Mouse (Mus musculus) urinary bladder, postnatal 25 days (tissue): ENCODE measurements around the gene Tmem255a.
A peak's percentile ranks its signal among the peaks of the same experiment; 100 is the strongest.

Experiments
- DNase-seq: peaks from one replicate; pipeline ENCODE4 v3.0.0; 2022; ENCODE audit warnings: low spot score

Tmem255a gene

DNA sequence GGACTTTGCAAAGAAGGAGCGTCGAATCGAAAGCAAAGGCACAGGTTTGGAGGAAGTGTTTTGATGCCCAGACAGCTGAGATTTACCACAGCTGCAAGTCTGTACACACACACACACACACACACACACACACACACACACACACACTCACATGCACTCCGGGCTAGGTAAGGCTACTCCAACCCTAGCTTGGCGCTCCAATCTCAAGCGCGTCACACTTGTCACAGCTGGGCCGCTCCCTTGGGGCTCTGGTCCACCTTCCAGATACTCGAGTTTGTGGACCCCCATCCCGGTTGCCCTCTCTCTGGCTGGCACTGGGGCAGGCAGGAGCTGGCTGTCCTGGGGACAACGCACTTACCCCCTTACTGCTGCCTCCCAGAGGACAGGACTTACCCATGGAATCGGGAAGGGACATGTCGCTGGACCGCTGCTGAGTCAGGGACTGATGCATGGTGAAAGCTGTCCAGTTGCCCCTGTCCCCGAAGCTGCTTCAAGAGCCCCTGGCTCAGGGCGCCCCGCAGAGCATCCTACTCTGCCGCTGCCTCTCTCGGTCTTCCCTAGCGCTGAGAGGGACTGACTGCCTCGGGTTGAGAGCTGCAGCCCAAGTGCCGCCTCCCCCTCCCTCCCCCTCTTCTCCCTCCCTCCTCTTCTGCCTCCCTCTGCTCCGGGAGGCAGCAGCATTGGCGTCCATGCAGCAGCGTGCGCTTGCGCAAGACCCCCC lies at the start of gene Tmem255a:
Gene Tmem255a (minus strand): TSS at position 589 of the 721 bp plus-strand sequence.
- no peak for DNase-seq

DNA sequence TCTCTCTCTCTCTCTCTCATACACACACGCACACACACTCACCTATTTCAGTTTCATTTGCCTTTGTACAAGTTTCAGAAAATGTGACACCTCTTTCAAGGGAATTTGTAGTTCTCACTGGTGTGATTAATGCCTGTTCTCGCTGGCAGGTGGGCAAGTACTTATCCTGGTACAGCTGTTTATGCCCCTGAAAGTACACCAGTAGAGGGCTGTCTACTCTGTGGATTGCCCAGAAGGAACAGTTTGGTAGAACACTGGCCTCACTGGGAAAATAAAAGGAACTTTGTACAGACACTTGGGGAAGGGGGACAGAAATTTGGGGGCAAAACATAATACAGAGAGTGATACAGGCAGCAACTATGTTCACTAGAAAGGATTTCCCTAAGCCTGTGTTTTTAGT lies 7.4 kb upstream of the Tmem255a start:
- no peak for DNase-seq

DNA sequence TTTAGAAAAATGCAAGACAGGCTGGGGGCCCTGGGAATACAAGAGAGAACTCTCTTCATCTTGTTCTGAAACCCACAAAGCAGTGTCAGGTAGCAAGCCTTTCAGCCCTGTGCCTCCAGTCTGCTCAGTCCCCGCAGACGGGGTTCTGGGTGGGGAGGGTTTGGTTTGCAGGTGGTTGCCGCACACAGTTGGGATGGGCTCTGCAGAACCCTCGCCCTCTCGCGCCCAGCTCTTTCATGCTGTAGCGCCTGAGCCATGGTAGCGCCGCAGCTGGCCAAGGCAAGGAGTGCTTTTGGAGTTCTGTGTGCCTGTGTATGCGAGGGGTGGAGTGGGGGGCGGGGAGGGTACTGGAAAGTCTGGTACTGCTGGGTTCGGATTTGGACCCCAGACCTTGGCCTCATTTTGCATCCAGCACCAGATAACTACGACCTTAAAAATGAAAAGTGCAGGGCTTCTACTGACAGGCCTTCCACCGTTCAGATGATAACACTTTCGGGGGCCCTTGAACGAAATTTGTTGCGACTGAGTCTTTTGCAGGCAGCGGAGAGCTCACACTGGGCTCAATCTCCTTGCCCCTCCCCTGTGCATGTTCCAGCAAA lies 1.8 kb downstream of the Tmem255a start:
- DNase-seq: no peak

DNA sequence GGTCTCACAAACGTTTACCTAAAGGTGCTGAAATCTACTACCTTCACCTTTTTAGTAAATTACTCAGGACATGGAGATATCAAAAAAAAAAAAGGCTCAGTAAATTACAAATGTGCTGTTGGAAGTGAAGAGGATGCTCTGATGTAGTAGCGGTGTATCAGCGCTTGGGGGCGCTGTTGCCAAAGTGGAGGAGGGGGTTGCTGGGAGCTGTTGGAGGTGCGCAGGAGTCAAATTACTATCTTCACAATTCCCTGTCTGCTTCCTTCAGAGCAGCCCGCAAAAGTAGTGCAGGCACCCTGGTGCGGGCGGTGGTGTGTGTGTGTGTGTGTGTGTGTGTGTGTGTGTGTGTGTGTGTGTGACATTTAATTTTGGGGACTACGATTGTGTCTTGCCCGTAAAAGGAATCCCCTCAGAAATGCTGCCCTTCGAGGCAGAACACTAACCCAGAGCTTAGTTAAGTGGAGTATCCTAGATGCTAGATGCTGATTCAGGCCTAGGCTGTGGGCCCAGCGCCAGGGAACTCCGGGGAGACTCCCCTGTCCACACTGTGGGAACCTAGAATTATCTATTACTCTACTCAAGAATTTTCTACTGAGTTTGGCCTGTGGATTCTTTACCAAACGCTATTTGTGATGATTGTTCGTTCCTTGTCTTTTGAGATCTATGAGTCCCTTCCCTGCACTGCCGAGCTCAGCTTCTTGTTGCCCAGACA lies 2.4 kb downstream of the Tmem255a start:
- DNase-seq: peak; percentile 26

DNA sequence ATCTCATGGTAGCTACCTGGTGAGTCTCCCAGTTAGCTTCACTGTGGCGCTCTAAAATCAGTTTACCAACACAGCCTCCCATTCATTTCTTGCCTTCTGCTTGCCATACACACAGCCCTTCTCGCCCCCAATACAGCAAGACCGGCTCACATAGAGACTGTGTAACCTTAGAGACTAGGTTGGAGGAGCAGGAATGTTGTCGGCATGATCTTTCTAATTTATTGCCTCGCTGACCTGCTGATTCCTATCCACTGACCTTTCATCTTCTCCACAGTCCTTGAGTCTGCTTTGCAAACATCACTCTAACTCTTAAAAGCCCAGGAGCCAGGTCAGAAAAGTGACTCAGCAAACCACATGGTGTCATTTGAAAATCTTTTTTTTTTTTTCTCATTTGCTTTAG lies 4.6 kb downstream of the Tmem255a start:
- no peak for DNase-seq

DNA sequence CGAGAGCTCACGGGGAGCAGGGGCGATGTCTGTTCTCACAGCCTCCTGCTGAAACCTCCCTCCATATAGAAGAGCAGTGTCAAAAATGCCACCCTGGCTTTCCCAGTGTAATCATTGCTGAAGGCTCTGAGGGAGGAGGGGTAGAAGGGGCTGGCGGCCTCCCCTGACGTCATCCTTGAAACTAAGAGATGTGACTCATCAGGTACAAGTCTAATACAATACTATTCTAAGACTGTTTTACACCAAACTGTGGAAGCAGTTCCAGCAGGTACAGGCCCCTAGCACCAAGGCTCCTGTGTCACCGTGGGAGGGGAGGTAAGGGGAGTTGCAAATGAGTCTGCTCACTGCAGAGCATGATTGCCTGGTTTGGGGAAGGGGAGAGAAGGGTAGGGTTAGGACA lies 5.1 kb downstream of the Tmem255a start:
- DNase-seq: no peak

DNA sequence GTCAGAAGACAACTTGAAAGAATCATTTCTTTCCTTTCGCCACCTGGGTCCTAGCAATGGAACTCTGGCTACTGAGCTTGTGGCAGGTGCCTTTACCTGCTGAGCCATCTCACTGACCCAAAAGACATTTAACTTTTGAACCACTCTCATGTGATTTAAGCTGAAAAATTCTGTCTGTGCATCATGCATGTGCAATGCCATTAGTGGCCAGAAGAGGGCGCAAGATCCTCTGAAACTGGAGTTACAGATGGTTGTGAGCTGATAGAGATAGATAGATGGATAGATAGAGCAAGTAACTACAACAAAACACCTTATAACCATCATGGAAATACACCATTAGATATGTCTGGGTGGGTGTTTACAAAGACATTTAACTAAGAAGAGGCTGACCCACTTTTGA lies 14.5 kb downstream of the Tmem255a start:
- peak; percentile 17 for DNase-seq

DNA sequence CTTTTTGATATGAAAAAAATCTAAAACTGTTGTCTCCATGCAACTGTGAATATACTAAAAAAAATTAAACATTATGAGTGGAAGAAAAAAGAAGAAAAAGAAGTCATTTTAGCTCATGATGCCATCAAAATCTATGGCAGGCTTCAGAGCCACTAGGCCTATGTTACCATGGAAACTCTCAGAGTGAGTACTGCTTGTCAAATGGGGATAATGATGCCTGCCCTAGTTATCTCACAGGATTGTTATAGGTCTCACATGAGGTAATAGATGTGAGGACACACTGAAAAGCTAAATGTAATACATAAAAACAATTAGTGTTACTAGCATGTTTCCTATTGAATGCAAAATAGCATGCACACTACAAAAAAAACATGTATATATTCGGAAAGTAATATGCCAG lies 22.4 kb downstream of the Tmem255a start:
- DNase-seq: no peak

DNA sequence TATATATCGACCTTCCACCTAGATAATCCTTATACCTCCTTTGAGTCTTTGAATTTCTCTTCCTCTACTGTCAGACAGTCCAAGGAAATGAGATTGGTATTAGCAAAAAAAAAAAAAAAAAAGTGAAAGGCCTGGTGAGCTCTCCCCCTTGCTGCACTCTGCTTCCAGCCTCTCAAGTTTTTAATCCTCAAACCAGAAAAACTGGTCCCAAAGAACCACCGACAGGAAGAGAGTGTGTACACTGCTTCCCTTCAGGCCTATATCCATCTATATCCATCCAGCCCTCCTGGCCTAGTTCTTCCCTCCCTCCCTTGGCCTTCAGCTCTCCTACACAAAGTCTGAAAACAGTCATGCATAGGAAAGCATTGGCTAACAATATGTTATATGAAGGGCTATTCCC lies 29.5 kb downstream of the Tmem255a start:
- DNase-seq: no peak

DNA sequence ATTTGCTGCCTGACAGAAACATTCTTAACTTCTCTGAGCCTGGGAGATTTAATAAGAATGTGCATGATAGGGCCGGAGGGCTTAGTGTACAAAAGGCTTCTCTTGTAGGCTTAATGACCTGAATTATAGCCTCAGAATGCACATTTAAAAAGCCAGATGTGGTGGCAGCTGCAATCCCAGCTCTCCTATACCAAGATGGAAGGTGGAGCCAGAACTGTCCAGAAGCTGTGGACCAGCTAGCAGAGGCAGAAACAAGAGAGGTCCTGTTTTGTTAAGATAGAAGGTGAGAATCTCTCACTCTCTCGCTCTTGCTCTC lies 34.6 kb downstream of the Tmem255a start:
- DNase-seq: no peak

DNA sequence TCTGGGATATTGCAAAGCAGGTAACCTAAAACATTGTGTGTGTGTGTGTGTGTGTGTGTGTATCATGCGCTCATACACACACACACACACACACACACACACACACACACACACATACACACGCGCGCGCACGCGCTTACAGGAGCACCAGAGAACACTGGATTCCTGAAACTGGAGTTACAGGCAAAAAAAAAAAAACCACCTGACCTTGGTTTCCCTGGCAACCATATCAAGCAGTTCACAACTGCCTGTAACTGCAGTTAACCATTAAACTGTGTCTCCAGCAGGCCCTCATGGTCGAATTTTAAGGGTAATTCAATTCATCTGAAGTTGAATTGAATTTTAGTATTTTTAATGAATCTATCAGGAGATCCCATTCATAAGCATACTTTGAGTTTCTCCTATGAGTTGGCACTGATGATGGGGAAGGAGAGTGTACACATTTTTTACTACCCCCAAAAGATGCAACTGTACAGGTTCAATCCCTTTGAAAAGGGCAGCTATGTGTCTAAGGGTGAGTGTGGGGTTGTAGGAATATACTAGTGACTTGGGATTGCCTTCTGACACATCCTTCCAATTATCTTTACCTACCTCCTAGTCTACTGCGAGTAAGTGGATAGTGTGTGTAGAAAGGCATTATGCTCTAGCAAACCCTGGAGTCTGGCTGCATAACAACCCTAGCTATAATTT lies 35.1 kb downstream of the Tmem255a start:
- DNase-seq: no peak

DNA sequence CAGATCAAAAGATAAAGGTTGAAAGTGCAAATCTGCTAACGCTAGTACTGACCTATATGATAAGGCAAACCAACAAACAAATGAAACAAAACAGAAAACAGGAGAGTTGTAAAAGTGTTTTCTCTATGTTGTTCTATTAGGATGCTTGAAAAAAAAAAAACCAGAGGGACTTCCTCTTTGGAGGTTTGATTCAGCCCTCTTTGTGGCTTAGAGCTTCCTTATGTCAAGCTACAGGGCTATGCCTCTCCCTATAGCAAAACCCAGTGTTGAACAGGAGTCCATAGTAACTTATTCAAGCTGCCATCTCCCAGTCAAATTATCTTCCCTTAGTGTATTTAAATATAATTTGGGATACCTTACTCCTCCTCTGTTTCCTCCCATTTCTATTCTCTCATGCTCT lies 44.8 kb downstream of the Tmem255a start:
- DNase-seq: no peak

DNA sequence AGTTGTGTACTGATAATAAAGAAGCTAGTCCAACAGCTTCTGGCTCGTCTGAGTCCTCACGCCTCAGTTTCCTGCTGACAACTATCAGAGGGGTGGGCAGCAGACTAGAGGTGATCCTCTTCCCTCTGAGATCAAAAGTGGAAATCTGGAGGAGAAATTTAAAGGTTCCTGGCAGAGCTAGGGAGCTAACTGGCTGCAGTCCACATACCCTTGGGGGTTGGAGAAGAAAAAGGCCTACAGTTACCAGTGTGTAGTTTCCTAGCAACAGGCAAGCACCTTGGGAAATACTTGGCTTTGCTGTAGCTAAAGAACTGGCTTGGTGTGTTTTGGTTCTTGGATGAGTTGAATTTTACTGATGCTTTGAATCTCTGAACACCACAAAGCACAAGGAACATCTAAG lies 50.4 kb downstream of the Tmem255a start:
- no peak for DNase-seq

DNA sequence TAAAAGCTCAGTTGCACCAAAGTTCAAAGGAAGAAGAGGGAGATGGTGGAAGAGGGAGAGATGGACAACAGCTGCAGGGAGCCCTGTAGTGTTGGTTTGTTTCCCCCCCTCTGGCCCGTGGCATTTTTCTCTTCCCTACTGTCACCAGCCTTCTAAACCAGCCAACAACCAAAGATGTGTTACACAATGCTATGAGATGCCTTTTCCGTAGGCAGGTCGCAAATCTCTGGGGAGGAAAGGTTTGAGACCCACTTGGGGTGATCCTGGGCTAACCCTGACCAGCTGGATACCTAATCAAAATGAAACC lies 61.8 kb downstream of the Tmem255a start:
- DNase-seq: no peak

DNA sequence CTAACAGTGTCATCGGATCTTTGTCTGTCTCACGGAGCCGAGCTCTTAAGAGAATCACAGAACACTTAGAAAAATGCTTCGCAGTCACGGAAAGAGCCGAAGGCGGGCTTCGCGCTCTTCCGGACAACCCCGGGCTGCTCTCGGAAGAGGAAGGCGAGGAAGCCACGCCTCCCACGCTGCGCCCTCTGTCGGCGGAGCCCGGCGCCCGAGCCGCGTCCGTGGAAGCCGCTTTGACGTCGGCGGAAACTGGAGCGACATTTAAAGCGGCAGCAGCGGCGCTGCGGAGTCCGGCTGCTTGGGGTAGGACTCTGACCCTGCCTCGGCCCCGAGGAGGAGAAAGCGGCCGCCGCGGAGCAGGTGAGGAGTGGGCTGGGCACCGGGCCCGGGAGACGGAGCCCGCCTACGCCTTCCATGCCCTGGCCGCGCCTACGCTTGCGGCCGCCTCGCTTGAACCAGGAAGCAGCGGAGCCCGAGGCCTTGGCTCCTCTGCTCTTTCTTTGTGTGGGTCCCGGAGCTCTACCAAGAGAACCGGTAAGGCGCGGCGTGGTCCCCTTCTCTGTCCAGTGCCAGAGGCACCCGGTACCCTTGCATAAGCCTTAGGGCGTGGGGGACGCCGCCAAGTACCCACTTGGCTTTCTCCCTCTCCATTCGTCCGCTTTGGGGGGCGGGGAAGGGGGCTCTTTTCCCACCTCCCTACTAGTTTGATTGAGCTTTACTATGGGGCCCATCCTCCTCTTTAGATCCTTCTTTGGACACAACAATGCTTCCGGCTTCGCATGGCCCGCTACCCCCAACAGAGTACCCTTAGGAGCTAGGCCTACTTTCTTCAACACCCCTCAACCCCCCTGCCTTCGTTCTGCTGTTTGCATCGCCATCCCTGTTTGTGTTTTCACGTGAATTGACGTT lies 62.4 kb downstream of the Tmem255a start, which contains the start of gene Zbtb33:
Gene Zbtb33 (plus strand): TSS at position 242 of the 906 bp plus-strand sequence.
- DNase-seq: peak; percentile 81

DNA sequence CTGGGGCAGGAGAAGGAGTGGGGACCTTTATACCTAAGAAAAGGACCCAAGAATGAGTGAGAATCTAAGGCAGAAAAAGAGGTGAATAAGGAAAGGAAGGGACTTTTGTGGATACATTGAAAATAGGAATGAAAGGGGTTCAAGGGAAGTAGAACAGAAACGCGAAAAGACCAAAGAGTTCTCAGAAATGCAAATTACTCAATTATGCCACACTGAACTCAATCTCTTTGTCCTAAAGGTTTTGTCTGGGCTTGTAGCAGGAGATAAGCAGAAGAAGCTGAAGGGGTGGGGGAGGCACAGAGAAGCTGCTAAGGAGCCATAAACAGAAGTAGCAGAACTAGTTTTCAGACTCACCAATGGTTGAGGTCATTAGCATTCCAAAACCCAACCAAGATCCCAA lies 66.7 kb downstream of the Tmem255a start:
- no peak for DNase-seq

DNA sequence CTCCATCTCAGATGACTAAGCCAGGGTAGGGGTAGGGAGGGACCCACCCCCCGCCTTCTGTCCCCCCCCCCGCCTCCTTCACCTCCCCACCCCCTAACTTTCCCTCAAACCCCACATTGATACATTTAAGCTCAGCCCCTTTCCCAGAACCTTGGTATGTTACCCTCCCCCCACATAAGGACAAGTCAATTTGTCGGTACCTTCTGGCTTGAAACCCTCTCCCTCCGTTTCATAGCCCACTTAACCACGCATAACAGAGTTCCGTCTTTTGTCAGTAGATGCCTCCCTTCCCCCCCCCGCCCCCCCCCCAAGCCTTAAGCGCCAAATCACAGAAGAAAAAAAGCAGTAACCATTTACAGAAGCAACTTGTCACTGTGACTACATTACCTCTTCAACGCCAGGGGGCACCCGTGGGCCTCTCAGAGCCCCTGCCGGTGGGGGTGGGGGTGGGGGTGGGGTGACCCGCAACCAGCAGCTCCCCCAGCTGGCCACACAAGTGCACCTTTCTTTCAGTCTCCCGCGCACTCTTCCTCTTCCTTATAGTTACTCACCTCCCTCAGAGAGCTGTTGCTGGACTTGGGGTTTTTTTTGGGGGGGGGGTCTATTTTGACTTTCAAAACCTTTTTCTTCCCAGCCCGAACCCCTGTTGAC lies 70.5 kb downstream of the Tmem255a start:
- DNase-seq: peak; percentile 55

DNA sequence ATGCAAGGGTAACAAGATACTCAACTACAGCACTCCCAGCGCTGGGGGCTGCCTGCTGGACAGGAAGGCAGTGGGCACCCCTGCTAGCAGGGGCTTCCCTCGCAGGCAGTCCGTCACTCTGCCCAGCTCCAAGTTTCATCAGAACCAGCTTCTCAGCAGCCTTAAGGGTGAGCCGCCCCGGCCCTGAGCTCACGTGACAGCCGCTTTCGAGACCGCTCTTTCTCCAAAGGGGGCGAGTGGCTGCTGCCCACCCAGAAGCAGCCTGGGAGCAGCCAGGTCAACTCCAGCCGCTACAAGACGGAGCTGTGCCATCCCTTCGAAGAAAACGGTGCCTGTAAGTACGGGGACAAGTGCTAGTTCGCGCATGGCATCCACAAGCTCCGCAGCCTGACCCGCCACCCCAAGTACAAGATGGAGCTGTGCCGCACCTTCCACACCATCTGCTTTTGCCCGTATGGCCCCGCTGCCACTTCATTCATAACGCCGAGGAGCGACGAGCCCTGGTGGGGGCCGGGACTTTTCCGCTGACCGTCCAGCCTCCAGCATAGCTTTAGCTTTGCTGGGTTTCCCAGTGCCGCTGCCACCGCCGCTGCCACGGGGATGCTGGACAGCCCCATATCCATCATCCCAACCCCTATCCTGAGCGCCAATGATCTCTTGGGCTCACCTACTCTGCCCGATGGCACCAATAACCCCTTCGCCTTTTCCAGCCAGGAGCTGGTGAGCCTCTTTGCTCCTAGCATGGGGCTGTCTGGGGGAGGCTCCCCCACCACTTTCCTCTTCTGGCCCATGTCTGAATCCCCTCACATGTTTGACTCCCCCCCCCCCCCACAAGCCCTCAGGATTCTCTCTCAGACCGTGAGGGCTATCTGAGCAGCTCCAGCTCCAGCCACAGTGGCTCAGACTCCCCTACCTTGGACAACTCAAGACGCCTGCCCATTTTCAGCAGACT lies 71.3 kb downstream of the Tmem255a start:
- no peak for DNase-seq

DNA sequence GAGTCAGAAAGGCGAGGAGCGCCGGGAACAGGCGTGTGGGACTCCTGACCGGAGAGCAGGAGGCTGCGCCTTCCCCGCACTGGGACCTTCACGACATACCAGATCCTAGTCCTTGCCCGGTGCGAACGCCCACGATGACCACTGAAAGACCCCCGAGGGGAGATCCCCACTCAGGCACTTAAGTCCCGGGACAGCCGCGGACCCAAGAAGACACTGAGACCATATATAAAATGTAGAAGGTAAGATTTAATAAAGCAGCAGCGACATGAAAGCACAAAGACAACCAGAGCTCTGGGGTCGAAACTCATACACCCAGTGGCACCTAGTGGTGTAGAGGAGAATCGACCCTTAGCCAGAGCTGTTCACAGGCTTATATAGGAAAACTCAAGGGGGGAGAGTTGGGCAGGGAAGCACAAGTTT lies 72.3 kb downstream of the Tmem255a start:
- DNase-seq: peak; percentile 17

DNA sequence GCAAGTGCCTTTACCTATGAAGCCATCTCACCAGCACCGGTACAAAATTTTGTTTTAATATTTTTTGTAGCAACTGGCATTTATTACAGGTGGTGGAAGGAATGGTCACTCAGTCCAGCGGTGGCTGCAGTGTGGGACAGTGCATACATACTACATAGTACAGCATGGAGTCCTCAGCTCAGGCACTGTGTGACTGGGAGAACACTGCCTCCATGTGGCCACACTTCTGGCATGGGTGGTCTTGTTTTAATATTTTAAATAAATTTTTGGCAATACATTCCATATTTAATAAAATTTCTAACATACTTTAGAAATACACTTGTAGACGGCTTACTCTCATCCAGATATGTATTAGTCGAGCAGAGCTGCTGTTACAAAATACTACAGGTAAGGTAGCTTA lies 85.6 kb downstream of the Tmem255a start:
- DNase-seq: no peak
